Mouse (Mus musculus): ENCODE data around the gene Gm21969. TPM values are rescaled to one million over a fixed set of nuclear protein-coding genes. Genes with fewer than 3 reads are reported as not detected.

Gene Gm21969
- polyA plus RNA-seq, 1 experiment from 2014 or later = not detected

DNA sequence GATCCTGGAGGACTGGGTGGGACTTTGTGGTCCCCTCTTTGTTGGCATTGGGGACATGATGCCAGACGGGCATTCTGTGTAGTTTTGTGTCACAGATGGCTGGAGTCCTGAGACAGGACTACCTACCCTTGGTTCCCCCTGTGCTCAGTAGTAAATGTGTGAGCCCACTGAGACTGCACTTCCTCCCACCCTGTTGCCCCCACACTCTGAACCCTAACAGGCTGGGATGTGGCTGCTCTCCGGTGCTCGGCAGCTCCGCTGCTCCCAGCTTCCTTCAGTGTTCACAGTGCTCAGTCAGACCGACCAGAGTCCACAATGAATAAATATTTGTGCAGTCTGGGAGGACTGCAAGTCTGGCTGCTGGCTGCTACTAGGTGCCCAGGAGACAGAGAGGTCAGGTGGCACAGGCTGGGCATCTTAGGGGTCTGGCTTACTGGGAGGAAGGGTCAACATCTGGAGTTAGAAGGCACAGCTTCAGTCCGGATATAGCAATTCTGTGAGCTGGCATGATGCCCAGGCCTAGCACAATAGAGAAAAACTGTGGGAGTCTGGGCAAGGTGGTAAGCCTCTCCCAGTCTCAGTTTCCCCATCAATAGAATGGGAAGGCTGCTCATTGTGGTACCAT lies 21.4 kb upstream of the Gm21969 start:
- Histone ChIP-seq H3K27ac (ENCODE audit: low read depth, low read length) (peak overlapping the region; percentile 92), H3K4me1 (ENCODE audit: control insufficient read depth, insufficient read depth, low read length) (peaks cover 68% of the 10 kb centered on the region), H3K36me3 (ENCODE audit: control insufficient read depth, insufficient read depth, low read length) (no peaks in the 10 kb centered on the region), H3K4me2 (peak overlapping the region; percentile 60), H3K9ac (ENCODE audit: low read depth, low read length) (peak overlapping the region; percentile 74), H3K27me3 (ENCODE audit: control insufficient read depth, insufficient read depth, low read length) (no peaks in the 10 kb centered on the region), H3K9me3 (replicated peaks; ENCODE audit: control insufficient read depth, low read length) (no peaks in the 10 kb centered on the region), H3K4me3 (ENCODE audit: low read depth, low read length) (no peak overlapping the region; the same call in 1 of the 2 replicates)
- ATAC-seq (replicated peaks; ENCODE audit: insufficient number of reproducible peaks, low FRiP score, low TSS enrichment) = no peak
- 40% methylated on average over 6 of the region's 6 CpGs for WGBS (ENCODE audit: insufficient replicate concordance)

DNA sequence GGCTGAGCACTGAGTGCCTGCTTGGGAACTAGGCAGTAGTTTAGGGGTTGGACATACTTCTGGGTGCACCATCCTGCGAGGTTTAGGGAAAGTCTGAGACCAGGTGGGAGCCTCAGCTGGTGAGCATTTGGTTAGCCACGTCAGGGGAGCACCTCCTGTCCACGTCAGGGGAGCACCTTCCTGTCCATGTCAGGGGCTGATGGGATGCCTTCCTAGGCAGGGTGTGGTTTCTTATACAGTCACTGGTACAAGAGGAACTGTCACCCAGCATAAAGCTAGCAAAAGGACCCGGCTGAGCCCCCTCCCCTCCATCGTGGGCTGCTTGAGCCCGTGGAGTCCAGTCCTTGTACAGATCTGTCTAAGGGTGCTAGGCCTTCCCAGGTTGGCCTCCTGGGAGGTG lies 20.6 kb upstream of the Gm21969 start:
- H3K36me3 ChIP-seq (ENCODE audit: control insufficient read depth, insufficient read depth, low read length) = no peaks in the 10 kb centered on the region
- ATAC-seq (replicated peaks; ENCODE audit: insufficient number of reproducible peaks, low FRiP score, low TSS enrichment) = no peak
- H3K27ac ChIP-seq (ENCODE audit: low read depth, low read length) = peak overlapping the region; percentile 92; the same call in 1 of the 2 replicates
- H3K4me2 ChIP-seq = no peak overlapping the region
- no peaks in the 10 kb centered on the region for H3K27me3 ChIP-seq (ENCODE audit: control insufficient read depth, insufficient read depth, low read length)
- no peaks in the 10 kb centered on the region for H3K9me3 ChIP-seq (replicated peaks; ENCODE audit: control insufficient read depth, low read length)
- 72% methylated on average over 6 of the region's 6 CpGs for WGBS (ENCODE audit: insufficient replicate concordance)
- H3K4me3 ChIP-seq (ENCODE audit: low read depth, low read length) = no peak overlapping the region
- H3K9ac ChIP-seq (ENCODE audit: low read depth, low read length) = no peak overlapping the region
- H3K4me1 ChIP-seq (ENCODE audit: control insufficient read depth, insufficient read depth, low read length) = peaks cover 61% of the 10 kb centered on the region

GRCm38 (mm10) chr4:139582903-139583302 lies 20.1 kb upstream of the Gm21969 start:
- Histone ChIP-seq H3K27ac (ENCODE audit: low read depth, low read length) (peak overlapping the region; percentile 7; the same call in 1 of the 2 replicates), H3K9me3 (replicated peaks; ENCODE audit: control insufficient read depth, low read length) (no peaks in the 10 kb centered on the region), H3K4me2 (no peak overlapping the region), H3K27me3 (ENCODE audit: control insufficient read depth, insufficient read depth, low read length) (no peaks in the 10 kb centered on the region), H3K9ac (ENCODE audit: low read depth, low read length) (0 out of 2 replicates have a peak overlapping the region, but pooled peaks have one; percentile 34), H3K36me3 (ENCODE audit: control insufficient read depth, insufficient read depth, low read length) (no peaks in the 10 kb centered on the region), H3K4me1 (ENCODE audit: control insufficient read depth, insufficient read depth, low read length) (peaks cover 61% of the 10 kb centered on the region), H3K4me3 (ENCODE audit: low read depth, low read length) (no peak overlapping the region)
- WGBS (ENCODE audit: insufficient replicate concordance) = 62% methylated on average over 3 of the region's 3 CpGs
- no peak for ATAC-seq (replicated peaks; ENCODE audit: insufficient number of reproducible peaks, low FRiP score, low TSS enrichment)

GRCm38 (mm10) chr4:139583629-139584245 lies 19.2 kb upstream of the Gm21969 start:
- WGBS (ENCODE audit: insufficient replicate concordance) = 72% methylated on average over 11 of the region's 11 CpGs
- H3K9ac ChIP-seq (ENCODE audit: low read depth, low read length) = 0 out of 2 replicates have a peak overlapping the region, but pooled peaks have one; percentile 34
- no peak for ATAC-seq (replicated peaks; ENCODE audit: insufficient number of reproducible peaks, low FRiP score, low TSS enrichment)
- H3K4me3 ChIP-seq (ENCODE audit: low read depth, low read length) = no peak overlapping the region
- H3K4me2 ChIP-seq = no peak overlapping the region
- no peaks in the 10 kb centered on the region for H3K36me3 ChIP-seq (ENCODE audit: control insufficient read depth, insufficient read depth, low read length)
- H3K27me3 ChIP-seq (ENCODE audit: control insufficient read depth, insufficient read depth, low read length) = no peaks in the 10 kb centered on the region
- no peaks in the 10 kb centered on the region for H3K9me3 ChIP-seq (replicated peaks; ENCODE audit: control insufficient read depth, low read length)
- peaks cover 57% of the 10 kb centered on the region for H3K4me1 ChIP-seq (ENCODE audit: control insufficient read depth, insufficient read depth, low read length)
- H3K27ac ChIP-seq (ENCODE audit: low read depth, low read length) = no peak overlapping the region

GRCm38 (mm10) chr4:139584704-139585103 lies 18.3 kb upstream of the Gm21969 start:
- WGBS (ENCODE audit: insufficient replicate concordance) = 79% methylated on average over 11 of the region's 11 CpGs
- H3K4me1 ChIP-seq (ENCODE audit: control insufficient read depth, insufficient read depth, low read length) = peaks cover 51% of the 10 kb centered on the region
- no peak overlapping the region for H3K27ac ChIP-seq (ENCODE audit: low read depth, low read length)
- no peaks in the 10 kb centered on the region for H3K36me3 ChIP-seq (ENCODE audit: control insufficient read depth, insufficient read depth, low read length)
- H3K9me3 ChIP-seq (replicated peaks; ENCODE audit: control insufficient read depth, low read length) = no peaks in the 10 kb centered on the region
- no peak for ATAC-seq (replicated peaks; ENCODE audit: insufficient number of reproducible peaks, low FRiP score, low TSS enrichment)
- H3K27me3 ChIP-seq (ENCODE audit: control insufficient read depth, insufficient read depth, low read length) = no peaks in the 10 kb centered on the region
- H3K9ac ChIP-seq (ENCODE audit: low read depth, low read length) = no peak overlapping the region
- H3K4me2 ChIP-seq = no peak overlapping the region
- no peak overlapping the region for H3K4me3 ChIP-seq (ENCODE audit: low read depth, low read length)

- Histone ChIP-seq H3K4me2 (no peak overlapping the region), H3K4me1 (ENCODE audit: control insufficient read depth, insufficient read depth, low read length) (peaks cover 49% of the 10 kb centered on the region), H3K4me3 (ENCODE audit: low read depth, low read length) (no peak overlapping the region), H3K9me3 (replicated peaks; ENCODE audit: control insufficient read depth, low read length) (no peaks in the 10 kb centered on the region), H3K27ac (ENCODE audit: low read depth, low read length) (no peak overlapping the region), H3K9ac (ENCODE audit: low read depth, low read length) (no peak overlapping the region), H3K27me3 (ENCODE audit: control insufficient read depth, insufficient read depth, low read length) (no peaks in the 10 kb centered on the region), H3K36me3 (ENCODE audit: control insufficient read depth, insufficient read depth, low read length) (no peaks in the 10 kb centered on the region)
- no peak for ATAC-seq (replicated peaks; ENCODE audit: insufficient number of reproducible peaks, low FRiP score, low TSS enrichment)
- WGBS (ENCODE audit: insufficient replicate concordance) = 87% methylated on average over 7 of the region's 7 CpGs
Measured at GRCm38 (mm10) chr4:139585713-139586112, 17.3 kb upstream of the Gm21969 start.

GRCm38 (mm10) chr4:139587370-139587769 lies 15.6 kb upstream of the Gm21969 start:
- Histone ChIP-seq H3K9ac (ENCODE audit: low read depth, low read length) (no peak overlapping the region), H3K4me3 (ENCODE audit: low read depth, low read length) (no peak overlapping the region), H3K36me3 (ENCODE audit: control insufficient read depth, insufficient read depth, low read length) (no peaks in the 10 kb centered on the region), H3K9me3 (replicated peaks; ENCODE audit: control insufficient read depth, low read length) (no peaks in the 10 kb centered on the region), H3K4me2 (no peak overlapping the region), H3K27ac (ENCODE audit: low read depth, low read length) (no peak overlapping the region), H3K4me1 (ENCODE audit: control insufficient read depth, insufficient read depth, low read length) (peaks cover 34% of the 10 kb centered on the region), H3K27me3 (ENCODE audit: control insufficient read depth, insufficient read depth, low read length) (no peaks in the 10 kb centered on the region)
- WGBS (ENCODE audit: insufficient replicate concordance) = 71% methylated on average over 4 of the region's 4 CpGs
- ATAC-seq (replicated peaks; ENCODE audit: insufficient number of reproducible peaks, low FRiP score, low TSS enrichment) = no peak

DNA sequence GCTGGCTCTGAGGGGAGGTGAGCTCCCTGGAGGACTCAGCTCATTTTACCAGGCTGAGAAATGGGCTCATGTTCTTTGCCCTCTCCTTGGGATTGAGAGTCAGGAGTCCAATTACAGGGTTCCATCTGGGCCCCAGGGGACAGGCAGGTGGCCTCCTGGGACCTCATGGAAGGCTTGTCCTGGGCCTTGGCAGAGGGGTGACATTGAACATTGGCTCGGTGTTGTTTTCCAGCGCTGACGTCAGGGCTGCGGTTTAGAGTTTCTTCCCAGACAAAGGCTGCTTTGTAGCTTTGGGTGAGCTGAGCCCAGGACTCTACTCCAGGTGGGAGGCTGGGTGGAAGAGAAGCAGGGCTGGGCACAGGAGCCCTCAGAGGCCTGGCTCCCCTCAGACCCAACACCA lies 15.2 kb upstream of the Gm21969 start:
- no peaks in the 10 kb centered on the region for H3K27me3 ChIP-seq (ENCODE audit: control insufficient read depth, insufficient read depth, low read length)
- H3K9ac ChIP-seq (ENCODE audit: low read depth, low read length) = no peak overlapping the region
- H3K4me3 ChIP-seq (ENCODE audit: low read depth, low read length) = no peak overlapping the region
- H3K4me1 ChIP-seq (ENCODE audit: control insufficient read depth, insufficient read depth, low read length) = peaks cover 30% of the 10 kb centered on the region
- no peaks in the 10 kb centered on the region for H3K9me3 ChIP-seq (replicated peaks; ENCODE audit: control insufficient read depth, low read length)
- WGBS (ENCODE audit: insufficient replicate concordance) = 75% methylated on average over 4 of the region's 4 CpGs
- ATAC-seq (replicated peaks; ENCODE audit: insufficient number of reproducible peaks, low FRiP score, low TSS enrichment) = no peak
- H3K36me3 ChIP-seq (ENCODE audit: control insufficient read depth, insufficient read depth, low read length) = no peaks in the 10 kb centered on the region
- no peak overlapping the region for H3K4me2 ChIP-seq
- no peak overlapping the region for H3K27ac ChIP-seq (ENCODE audit: low read depth, low read length)
